Mouse (Mus musculus): Measurements from ENCODE around the gene Cacnb1. TPM values are rescaled to one million over a fixed set of nuclear protein-coding genes. Genes with fewer than 3 reads are reported as not detected.

Gene Cacnb1
- total and polyA plus RNA-seq, 2 experiments from 2014 or later = 57.2 to 76.4 TPM

DNA sequence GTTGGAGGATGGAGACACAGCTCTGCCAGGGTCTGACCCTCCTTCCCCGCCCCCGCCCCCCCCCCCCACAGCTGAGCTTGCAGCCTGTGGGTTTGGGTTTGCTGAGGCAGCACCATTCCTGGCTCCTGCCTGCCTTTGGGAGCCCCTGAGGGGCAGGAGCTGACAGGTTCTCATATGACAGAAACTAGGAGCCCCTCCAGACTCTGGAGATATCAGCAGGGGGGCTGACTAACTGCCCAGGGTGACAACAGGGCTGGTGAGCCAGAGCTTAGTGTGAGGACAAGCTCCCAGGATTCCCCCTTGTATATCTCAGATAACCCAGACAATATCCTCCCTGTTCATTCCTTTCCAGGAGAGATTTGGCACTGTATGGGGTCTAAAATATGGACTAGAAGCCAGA lies 28.1 kb upstream of the Cacnb1 start:
- no peak for TF ChIP-seq CTCF (IDR thresholded peaks at IDR 0.05; ENCODE audit: low read depth)
- WGBS = 22% methylated on average over 1 of the region's 2 CpGs

DNA sequence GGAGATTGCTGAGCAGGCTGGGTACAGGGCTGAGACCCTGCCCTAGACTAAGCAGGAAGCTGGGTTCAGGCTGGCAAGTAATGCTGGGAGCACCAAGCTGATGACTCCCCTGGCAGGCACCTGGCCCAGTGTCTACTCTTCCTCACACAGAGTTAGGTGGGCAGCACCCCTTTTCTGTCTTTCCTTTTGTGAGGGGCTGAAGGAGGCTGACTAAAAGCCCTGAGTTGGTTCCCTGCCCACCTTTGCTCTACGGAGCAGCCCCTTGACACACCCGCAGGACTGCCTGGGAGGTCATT lies 27.6 kb upstream of the Cacnb1 start:
- no peaks in the 10 kb centered on the region for H3K36me3 ChIP-seq (ENCODE audit: insufficient read depth)
- no peak overlapping the region for H3K27ac ChIP-seq (ENCODE audit: low read depth, low read length)
- H3K4me3 ChIP-seq (ENCODE audit: low read depth, low read length) = no peak overlapping the region
- DNase-seq (no peak), ATAC-seq (no peak)
- WGBS = 12% methylated on average over 2 of the region's 2 CpGs
- no peak overlapping the region for H3K9ac ChIP-seq
- H3K4me1 ChIP-seq (ENCODE audit: insufficient read depth) = no peaks in the 10 kb centered on the region; the same call in 1 of the 2 replicates
- H3K9me3 ChIP-seq (ENCODE audit: low read length) = no peaks in the 10 kb centered on the region
- peaks cover 16% of the 10 kb centered on the region for H3K27me3 ChIP-seq (ENCODE audit: insufficient read depth, low read length)
- H3K4me2 ChIP-seq (ENCODE audit: low read depth) = no peak overlapping the region
- no peak for TF ChIP-seq CTCF (IDR thresholded peaks at IDR 0.05; ENCODE audit: low read depth)

More for the DNA sequence above, 28.1 kb upstream of the Cacnb1 start:
- Histone ChIP-seq H3K27ac (ENCODE audit: low read depth, low read length) (no peak overlapping the region), H3K4me3 (ENCODE audit: low read depth, low read length) (no peak overlapping the region), H3K9ac (no peak overlapping the region), H3K9me3 (ENCODE audit: low read length) (no peaks in the 10 kb centered on the region), H3K4me2 (ENCODE audit: low read depth) (no peak overlapping the region), H3K36me3 (ENCODE audit: insufficient read depth) (no peaks in the 10 kb centered on the region), H3K27me3 (ENCODE audit: insufficient read depth, low read length) (peaks cover 17% of the 10 kb centered on the region), H3K4me1 (ENCODE audit: insufficient read depth) (no peaks in the 10 kb centered on the region; the same call in 1 of the 2 replicates)
- DNase-seq = no peak
- ATAC-seq = no peak

- Histone ChIP-seq H3K9me3 (ENCODE audit: low read length) (no peaks in the 10 kb centered on the region), H3K36me3 (ENCODE audit: insufficient read depth) (no peaks in the 10 kb centered on the region), H3K9ac (no peak overlapping the region), H3K27ac (ENCODE audit: low read depth, low read length) (no peak overlapping the region), H3K4me1 (ENCODE audit: insufficient read depth) (no peaks in the 10 kb centered on the region; the same call in 1 of the 2 replicates), H3K4me3 (ENCODE audit: low read depth, low read length) (no peak overlapping the region), H3K27me3 (ENCODE audit: insufficient read depth, low read length) (peaks cover 15% of the 10 kb centered on the region), H3K4me2 (ENCODE audit: low read depth) (no peak overlapping the region)
- 66% methylated on average over 14 of the region's 14 CpGs for WGBS
- ATAC-seq (no peak), DNase-seq (no peak)
- no peak for TF ChIP-seq CTCF (IDR thresholded peaks at IDR 0.05; ENCODE audit: low read depth)
Measured at GRCm38 (mm10) chr11:98049672-98050519, 27.1 kb upstream of the Cacnb1 start.

DNA sequence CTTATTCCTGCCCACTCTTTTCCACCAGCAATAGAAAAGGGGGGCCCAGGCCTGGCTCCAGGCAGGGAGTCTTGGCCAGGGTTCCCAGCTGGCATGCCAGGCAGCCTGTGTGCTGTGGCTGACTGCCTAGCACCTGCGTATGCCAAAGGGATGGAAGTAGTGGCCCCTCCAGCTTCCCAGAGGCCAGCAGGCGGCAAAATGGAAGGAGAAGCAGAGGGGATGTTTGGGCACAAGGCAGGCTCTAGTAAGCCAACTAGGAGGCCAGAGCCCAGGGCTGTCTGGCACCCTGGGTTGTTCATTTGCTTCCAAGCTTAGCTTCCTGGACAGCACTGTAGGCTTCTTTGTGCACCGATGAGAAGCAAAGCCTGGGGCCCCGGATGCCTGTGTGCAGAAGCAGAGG lies 24.9 kb upstream of the Cacnb1 start:
- Histone ChIP-seq H3K36me3 (ENCODE audit: insufficient read depth) (no peaks in the 10 kb centered on the region), H3K4me2 (ENCODE audit: low read depth) (no peak overlapping the region), H3K4me3 (ENCODE audit: low read depth, low read length) (no peak overlapping the region), H3K9ac (no peak overlapping the region), H3K4me1 (ENCODE audit: insufficient read depth) (no peaks in the 10 kb centered on the region; the same call in 1 of the 2 replicates), H3K9me3 (ENCODE audit: low read length) (no peaks in the 10 kb centered on the region), H3K27me3 (ENCODE audit: insufficient read depth, low read length) (peaks cover 11% of the 10 kb centered on the region), H3K27ac (ENCODE audit: low read depth, low read length) (peak overlapping the region; percentile 29; the same call in 1 of the 2 replicates)
- WGBS = 38% methylated on average over 4 of the region's 4 CpGs
- ATAC-seq (peak; percentile 76), DNase-seq (peak; percentile 82)
- TF ChIP-seq CTCF (IDR thresholded peaks at IDR 0.05; ENCODE audit: low read depth) = no peak

DNA sequence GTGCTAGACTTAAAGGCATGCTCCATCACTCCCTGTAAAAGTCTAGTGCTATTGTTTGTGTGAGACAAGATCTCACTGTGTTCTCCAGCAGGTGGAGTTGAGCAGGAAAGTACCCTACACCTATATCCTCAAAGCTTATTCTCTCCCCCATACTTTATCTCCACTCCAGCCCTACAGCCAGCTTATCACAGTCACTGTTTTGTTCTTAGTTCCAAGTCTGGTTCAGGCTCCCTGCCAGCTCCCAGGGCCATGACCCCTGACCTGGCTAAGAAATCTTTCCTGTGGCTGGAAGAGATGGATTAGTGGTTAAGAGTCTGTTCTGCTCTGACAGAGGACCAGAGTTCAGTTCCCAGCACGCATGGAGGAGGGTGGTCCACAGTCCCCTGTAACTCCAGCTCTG lies 23.6 kb upstream of the Cacnb1 start:
- H3K4me2 ChIP-seq (ENCODE audit: low read depth) = no peak overlapping the region
- no peaks in the 10 kb centered on the region for H3K36me3 ChIP-seq (ENCODE audit: insufficient read depth)
- ATAC-seq = no peak
- TF ChIP-seq CTCF (IDR thresholded peaks at IDR 0.05; ENCODE audit: low read depth) = no peak
- no peaks in the 10 kb centered on the region for H3K9me3 ChIP-seq (ENCODE audit: low read length)
- no peak for DNase-seq
- H3K4me1 ChIP-seq (ENCODE audit: insufficient read depth) = no peaks in the 10 kb centered on the region
- H3K27ac ChIP-seq (ENCODE audit: low read depth, low read length) = no peak overlapping the region
- peaks cover 3% of the 10 kb centered on the region for H3K27me3 ChIP-seq (ENCODE audit: insufficient read depth, low read length)
- no peak overlapping the region for H3K9ac ChIP-seq
- H3K4me3 ChIP-seq (ENCODE audit: low read depth, low read length) = no peak overlapping the region
- WGBS = 66% methylated on average over 1 of the region's 1 CpGs

GRCm38 (mm10) chr11:98045596-98045995 lies 22.8 kb upstream of the Cacnb1 start:
- Histone ChIP-seq H3K4me1 (ENCODE audit: insufficient read depth) (no peaks in the 10 kb centered on the region), H3K9ac (no peak overlapping the region), H3K4me2 (ENCODE audit: low read depth) (no peak overlapping the region), H3K4me3 (ENCODE audit: low read depth, low read length) (no peak overlapping the region), H3K36me3 (ENCODE audit: insufficient read depth) (no peaks in the 10 kb centered on the region), H3K27me3 (ENCODE audit: insufficient read depth, low read length) (no peaks in the 10 kb centered on the region; the same call in 1 of the 2 replicates), H3K9me3 (ENCODE audit: low read length) (no peaks in the 10 kb centered on the region), H3K27ac (ENCODE audit: low read depth, low read length) (no peak overlapping the region)
- TF ChIP-seq CTCF (IDR thresholded peaks at IDR 0.05; ENCODE audit: low read depth) = no peak
- 71% methylated on average over 4 of the region's 4 CpGs for whole genome bisulfite sequencing
- DNase-seq (no peak), ATAC-seq (no peak)

DNA sequence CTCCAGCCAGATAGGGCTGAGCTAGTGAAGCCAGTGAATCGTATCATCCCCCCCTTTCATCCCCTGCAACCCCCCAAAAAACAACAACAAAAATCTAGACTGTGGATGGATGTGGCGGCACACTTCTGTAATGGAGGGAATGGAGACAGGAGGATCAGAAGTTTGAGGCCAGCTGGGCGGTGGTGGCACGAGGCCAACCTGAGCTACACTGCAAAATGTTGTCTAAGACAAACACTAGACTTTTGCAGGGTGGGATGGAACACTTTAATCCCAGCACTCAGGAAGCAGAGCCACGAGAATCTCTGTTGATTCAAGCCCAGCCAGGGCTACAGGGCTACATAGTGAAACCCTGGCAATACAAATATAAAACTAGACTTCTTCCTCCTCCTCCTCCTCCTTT lies 21.2 kb upstream of the Cacnb1 start:
- DNase-seq (no peak), ATAC-seq (no peak)
- Histone ChIP-seq H3K27me3 (ENCODE audit: insufficient read depth, low read length) (no peaks in the 10 kb centered on the region), H3K36me3 (ENCODE audit: insufficient read depth) (no peaks in the 10 kb centered on the region), H3K4me2 (ENCODE audit: low read depth) (no peak overlapping the region), H3K4me3 (ENCODE audit: low read depth, low read length) (no peak overlapping the region), H3K4me1 (ENCODE audit: insufficient read depth) (no peaks in the 10 kb centered on the region), H3K9me3 (ENCODE audit: low read length) (no peaks in the 10 kb centered on the region), H3K9ac (no peak overlapping the region), H3K27ac (ENCODE audit: low read depth, low read length) (no peak overlapping the region)
- 61% methylated on average over 5 of the region's 5 CpGs for WGBS
- no peak for TF ChIP-seq CTCF (IDR thresholded peaks at IDR 0.05; ENCODE audit: low read depth)
